Mouse (Mus musculus) brain, embryonic 14.5 days (tissue): ENCODE measurements around the gene Skor1. TPM values are rescaled to one million over a fixed set of nuclear protein-coding genes. Genes with fewer than 3 reads are reported as not detected.

Experiments
- DNase-seq: peaks from one replicate; pipeline ENCODE4 v3.0.0-alpha.2; 2011; ENCODE audit warnings: low read depth
- CTCF ChIP-seq: fragments of 200-500 bp; IDR thresholded peaks from 2 replicates; pipeline ENCODE4 v1.5.1; 2012; ENCODE audit warnings: inconsistent platforms, mild to moderate bottlenecking, moderate library complexity, borderline replicate concordance; ENCODE audit not compliant: insufficient read depth, insufficient read length; ENCODE audit errors: extremely low read depth
- POLR2A ChIP-seq: fragments of 200-500 bp; IDR thresholded peaks from 2 replicates; pipeline ENCODE4 v1.6.1; 2012; ENCODE audit warnings: mild to moderate bottlenecking, inconsistent platforms, borderline replicate concordance; ENCODE audit not compliant: poor library complexity, insufficient read depth, insufficient read length, severe bottlenecking; ENCODE audit errors: extremely low read depth
- polyA plus RNA-seq: library from polyadenylated mRNA; depleted of rRNA; stranded (reverse); fragments of >200 nt; gene quantifications from 2 replicates; pipeline ENCODE4 v1.2.3, GENCODE M21; 2012; rRNA removed

Gene Skor1
- polyA plus RNA-seq = 3.7 and 16.7 TPM in 2 replicates

DNA sequence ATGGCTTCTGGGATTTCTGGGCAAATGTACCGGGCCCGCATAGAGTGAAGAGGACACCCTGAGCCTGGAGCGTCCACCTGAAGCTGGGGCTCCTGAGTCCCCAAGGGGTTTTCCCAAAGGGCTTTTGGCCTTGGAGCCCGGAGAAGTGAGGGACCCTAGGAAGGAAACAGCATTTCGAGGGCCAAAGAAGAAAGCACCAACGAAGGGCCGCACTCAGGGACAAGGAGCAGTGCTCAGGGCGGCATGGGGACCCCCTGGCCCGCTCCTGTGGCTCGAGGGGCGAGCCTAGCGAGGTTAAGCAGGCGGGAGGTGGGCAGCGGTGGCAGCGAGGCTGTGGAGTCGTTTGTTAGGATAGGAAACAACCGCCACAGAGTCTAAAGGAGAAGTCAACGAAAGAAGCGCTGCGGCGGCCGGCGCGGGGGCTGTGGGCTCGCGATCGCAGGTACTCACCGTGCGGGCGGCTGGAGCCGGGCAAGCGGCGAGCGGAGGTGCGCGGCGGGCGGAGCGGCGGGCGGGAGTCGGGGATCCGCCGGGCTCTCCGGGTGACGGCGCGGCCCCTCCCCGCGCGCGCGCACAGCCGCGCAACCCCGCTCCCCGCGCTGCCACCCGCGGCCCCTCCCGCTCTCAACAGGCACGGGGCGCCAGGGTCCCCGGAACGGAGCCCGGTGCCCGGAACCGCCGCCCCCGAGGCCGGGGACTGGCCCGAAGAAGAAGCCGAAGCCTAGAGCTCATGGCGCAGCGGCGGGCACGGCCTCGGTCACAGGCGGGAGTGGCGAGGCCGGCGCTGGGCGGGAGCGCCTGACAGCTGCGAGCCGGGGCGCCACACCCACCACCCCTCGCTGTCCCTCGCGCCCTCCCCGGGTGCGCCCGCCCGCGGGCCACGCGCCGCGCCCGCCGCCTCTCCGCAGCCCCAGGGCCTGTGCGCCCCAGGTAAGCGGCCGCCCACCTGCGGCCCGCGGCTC is at the start of gene Skor1:
Gene Skor1, minus strand, starts transcription at position 552 of the 962 bp plus-strand sequence.
- no peak for DNase-seq
- no peak for TF ChIP-seq CTCF
- TF ChIP-seq POLR2A = no peak

DNA sequence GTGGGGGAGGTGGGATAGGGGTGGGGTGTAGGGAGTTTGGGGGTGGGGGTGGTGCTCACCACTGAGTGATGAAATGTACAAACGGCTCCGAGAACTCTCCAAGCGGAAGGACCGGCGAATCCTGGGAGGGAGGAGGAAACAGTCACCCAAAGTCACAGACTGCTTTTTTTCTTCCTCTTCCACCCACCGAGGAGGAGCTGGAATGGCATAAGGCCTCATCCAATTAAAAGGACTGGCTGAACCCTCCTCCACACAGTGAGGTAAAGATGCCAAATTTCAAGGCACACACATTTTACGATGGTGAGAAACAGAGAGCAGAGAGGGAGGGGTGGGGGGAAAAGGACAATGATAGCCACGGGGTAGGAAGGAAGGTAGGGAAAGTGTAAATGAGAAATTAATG is 48.5 kb upstream of the Skor1 start:
- DNase-seq = peak; percentile 78
- TF ChIP-seq POLR2A = no peak
- no peak for TF ChIP-seq CTCF

DNA sequence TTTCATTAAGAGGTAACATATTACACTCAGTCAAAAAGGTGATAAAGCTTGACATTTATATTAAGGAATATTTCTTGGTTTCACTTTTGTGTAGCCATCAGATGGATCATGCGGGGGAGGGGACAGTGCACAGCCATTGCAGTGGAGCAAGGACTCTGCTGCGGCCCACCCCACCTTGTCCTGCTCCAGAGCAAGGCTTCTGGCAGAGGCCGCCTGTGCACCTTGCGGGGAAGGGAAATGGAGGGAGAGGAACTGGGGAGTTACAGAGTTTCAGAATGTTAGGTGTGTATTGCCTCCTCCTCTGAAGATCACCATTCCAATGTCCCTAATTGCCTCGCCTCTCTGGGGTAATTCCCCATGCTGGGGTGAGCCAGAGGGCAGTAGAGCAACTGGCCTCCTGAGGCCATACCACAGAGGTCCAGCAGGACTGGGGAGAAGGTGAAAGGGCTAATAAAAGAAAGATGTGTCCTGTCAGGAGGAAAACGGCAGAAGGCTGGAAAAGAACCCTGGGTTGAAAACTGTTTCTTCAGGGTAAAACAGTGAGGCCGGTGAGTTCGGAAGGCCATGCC is 47.4 kb upstream of the Skor1 start:
- TF ChIP-seq POLR2A (no peak), CTCF (no peak)
- no peak for DNase-seq

DNA sequence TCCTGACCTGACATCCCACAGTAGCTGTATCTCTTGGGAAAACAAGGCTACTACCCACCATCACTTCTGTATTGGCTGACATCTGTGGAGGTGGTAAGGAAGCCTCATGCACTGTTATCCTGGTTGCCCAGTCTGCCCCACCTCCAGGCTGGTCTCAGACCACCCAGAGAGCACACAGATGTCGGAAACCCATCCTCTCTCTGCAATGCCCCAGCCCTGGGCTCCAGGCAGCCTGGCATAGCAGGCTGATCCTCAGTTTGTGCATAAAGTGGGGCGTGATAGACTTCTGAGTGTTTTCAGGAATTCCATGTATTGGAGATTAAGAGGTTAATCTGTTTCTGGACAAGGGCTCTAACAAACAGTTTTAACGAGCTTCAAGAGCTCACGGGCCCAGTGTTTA is 46.8 kb upstream of the Skor1 start:
- no peak for DNase-seq
- TF ChIP-seq CTCF (no peak), POLR2A (no peak)

DNA sequence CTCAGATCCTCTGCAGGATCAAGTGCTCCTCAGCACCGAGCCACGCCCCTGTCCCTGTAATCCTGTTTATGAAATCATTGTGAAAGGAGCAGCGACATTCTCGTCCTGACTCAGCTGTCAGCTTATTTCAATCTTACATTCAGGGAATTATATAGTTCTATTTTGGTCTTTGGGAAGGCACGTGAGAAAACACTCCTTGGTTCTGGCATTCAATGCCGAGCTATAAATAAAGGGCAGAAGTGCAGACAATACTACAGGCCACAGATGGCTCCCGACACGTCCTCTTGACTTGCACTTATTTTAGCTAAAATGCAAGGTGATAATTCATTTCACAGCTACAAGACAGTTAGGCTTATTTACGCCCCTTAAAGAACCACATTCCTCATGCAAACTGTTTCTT is 46.0 kb upstream of the Skor1 start:
- TF ChIP-seq CTCF = no peak
- TF ChIP-seq POLR2A = no peak
- peak; percentile 42 for DNase-seq

DNA sequence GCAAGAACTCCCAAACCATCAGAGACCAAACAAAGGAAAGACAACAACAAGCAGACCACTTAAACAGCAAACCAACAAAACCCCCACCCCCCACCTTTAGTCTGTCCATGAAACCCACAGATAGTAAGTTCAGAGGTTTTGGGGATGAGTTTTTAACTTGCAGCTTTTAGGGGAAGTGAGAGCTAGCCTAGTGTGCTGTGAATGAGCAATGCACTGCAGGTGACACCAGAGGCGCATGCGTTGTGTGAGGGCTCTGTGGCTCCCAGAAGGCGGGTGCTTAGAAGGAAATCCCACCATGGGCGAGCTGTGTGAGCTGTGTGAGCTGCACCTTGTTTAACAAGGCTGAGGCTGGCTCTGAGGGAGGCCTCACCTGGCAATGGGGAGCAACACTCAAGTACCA is 44.0 kb upstream of the Skor1 start:
- no peak for DNase-seq
- TF ChIP-seq POLR2A (no peak), CTCF (no peak)

DNA sequence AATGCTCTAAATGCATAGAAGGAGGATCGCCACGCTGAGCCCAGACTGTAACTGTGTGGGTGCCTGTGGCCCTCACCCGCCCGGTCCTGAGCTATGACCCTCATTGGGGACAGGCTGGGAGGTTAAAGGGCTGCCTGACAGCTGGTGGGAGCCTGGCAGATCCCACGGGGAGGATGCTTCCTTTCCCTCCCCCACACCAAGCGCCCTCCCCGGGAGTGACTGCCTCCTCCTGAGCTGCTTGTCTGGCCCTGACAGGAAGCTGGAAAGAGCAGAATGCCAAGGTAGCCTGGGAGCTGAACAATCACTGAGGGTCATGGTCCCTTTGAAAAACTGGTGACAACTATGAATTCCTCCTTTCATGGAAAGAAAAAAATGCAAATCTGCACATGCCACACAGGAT is 38.5 kb upstream of the Skor1 start:
- no peak for TF ChIP-seq CTCF
- TF ChIP-seq POLR2A = no peak
- DNase-seq = no peak

DNA sequence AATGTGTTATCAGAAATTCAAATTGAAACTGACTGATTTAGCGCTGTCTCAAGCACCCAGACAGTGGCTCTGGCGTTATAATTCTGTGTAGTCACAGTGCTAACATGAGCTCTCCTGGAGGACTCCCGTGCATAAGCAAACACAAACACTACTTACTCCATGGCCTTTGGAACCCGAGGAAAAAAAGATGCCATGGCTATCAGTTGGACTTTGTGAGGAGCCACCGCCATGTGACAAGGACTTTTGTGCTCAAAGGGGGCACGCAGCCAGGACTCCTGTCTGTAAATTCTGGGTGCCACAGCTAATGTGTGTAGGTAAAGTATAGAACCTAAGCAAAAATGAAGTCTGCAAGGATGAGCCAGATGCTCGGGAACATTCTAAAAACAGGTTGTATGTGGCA is 36.5 kb upstream of the Skor1 start:
- TF ChIP-seq POLR2A = no peak
- no peak for TF ChIP-seq CTCF

DNA sequence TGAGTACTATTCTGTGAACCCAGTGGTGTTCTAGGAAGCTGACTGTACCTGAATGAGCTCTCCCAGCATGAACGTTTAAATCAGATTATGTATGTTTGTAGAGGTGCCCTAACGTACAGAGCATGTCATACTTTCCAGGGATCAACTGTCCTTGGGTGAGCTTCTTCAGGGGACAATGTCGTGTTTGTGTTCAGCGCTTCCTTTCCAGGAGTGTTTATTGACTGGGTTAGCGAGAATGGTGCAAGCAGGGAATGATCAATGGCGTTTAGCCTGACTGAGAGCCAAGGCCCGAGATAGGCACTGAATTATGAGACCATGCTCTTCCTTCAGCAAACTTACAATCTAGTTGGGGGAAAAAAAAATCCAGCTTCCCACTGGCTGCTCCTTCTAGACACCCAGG is 35.1 kb upstream of the Skor1 start:
- no peak for TF ChIP-seq POLR2A
- no peak for TF ChIP-seq CTCF
- no peak for DNase-seq

More for the DNA sequence above, 36.5 kb upstream of the Skor1 start:
- no peak for DNase-seq

DNA sequence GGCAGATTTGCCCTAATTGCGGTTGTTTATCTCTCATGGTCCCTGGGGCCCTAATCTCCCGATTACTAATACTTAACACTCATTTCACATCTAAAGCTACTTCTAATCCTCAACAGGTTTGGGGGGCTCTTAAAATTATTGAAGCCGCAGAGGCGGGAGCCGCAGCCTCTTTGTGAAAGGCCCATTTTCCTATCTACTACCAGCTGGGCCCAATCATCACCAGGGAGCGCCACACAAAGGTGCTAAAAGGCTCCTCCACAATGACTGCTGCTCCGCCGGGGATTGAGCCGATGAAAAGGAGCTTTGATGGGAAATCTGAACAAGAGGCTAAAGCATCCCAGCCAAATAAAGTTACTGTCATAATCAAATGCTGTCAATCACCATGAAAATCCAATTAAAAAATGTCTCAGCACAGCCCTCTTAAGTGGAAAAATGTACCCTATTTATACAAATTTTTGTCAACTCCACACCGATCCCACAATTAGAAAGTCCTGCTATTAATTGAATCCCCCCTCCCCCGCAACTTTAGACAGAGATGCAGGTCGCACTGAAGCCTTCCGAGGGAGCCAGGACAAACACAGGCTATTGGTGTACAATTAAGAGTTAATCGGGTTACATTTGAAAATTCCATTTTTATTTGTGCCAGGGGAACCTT is 33.7 kb upstream of the Skor1 start:
- TF ChIP-seq POLR2A (no peak), CTCF (0 out of 2 replicates have a peak, but pooled peaks have one; percentile 3)
- peak; percentile 94 for DNase-seq
